Mouse (Mus musculus): ENCODE measurements at regions not wholly inside any gene's neighbourhood (a gene's known extent, or its start where the extent isn't known, plus 50 kb on each side); places are given as distances from the start of the nearest gene placed in this dataset.

GRCm38 (mm10) chr17:47225306-47226269, 143.1 kb upstream of the Mrps10 start:
- DNase-seq (ENCODE audit: low spot score), result peak; percentile 36

GRCm38 (mm10) chr17:47221068-47221796, 147.5 kb upstream of the Mrps10 start:
- no peak for DNase-seq (ENCODE audit: low spot score)

GRCm38 (mm10) chr17:47219846-47220245, 148.8 kb upstream of the Mrps10 start:
- no peak for DNase-seq (ENCODE audit: low spot score)

- no peak for DNase-seq (ENCODE audit: low spot score)
These were observed 152.2 kb upstream of the Mrps10 start for GRCm38 (mm10) chr17:47216490-47216889.

- no peak for DNase-seq (ENCODE audit: low spot score)
These were observed 152.8 kb upstream of the Mrps10 start for GRCm38 (mm10) chr17:47215841-47216240.

GRCm38 (mm10) chr17:47214111-47214510, 154.6 kb upstream of the Mrps10 start:
- DNase-seq (ENCODE audit: low spot score), result no peak

- no peak for DNase-seq (ENCODE audit: low spot score)
These were observed 158.1 kb upstream of the Mrps10 start for GRCm38 (mm10) chr17:47210441-47211196.

- no peak for DNase-seq (ENCODE audit: low spot score)
These were observed 159.7 kb upstream of the Mrps10 start for GRCm38 (mm10) chr17:47208886-47209585.

- no peak for DNase-seq (ENCODE audit: low spot score)
These were observed 161.2 kb upstream of the Mrps10 start for GRCm38 (mm10) chr17:47207471-47207870.

- no peak for DNase-seq (ENCODE audit: low spot score)
These were observed 164.1 kb upstream of the Mrps10 start for GRCm38 (mm10) chr17:47204470-47205162.

- no peak for DNase-seq (ENCODE audit: low spot score)
These were observed 169.5 kb upstream of the Mrps10 start for GRCm38 (mm10) chr17:47199206-47199605.

- DNase-seq (ENCODE audit: low spot score), result no peak
These were observed 170.7 kb upstream of the Mrps10 start for GRCm38 (mm10) chr17:47197957-47198356.

- no peak for DNase-seq (ENCODE audit: low spot score)
These were observed 171.7 kb upstream of the Mrps10 start for GRCm38 (mm10) chr17:47196992-47197391.

- no peak for DNase-seq (ENCODE audit: low spot score)
These were observed 172.7 kb upstream of the Mrps10 start for GRCm38 (mm10) chr17:47195981-47196380.

- DNase-seq (ENCODE audit: low spot score), result no peak
These were observed 174.1 kb upstream of the Mrps10 start for GRCm38 (mm10) chr17:47194463-47195012.

GRCm38 (mm10) chr17:47191416-47191815, 177.3 kb upstream of the Mrps10 start:
- no peak for DNase-seq (ENCODE audit: low spot score)

GRCm38 (mm10) chr17:47189770-47190169, 178.9 kb upstream of the Mrps10 start:
- no peak for DNase-seq (ENCODE audit: low spot score)

GRCm38 (mm10) chr17:47184148-47184547, 173.8 kb upstream of the Ubr2 start:
- DNase-seq (ENCODE audit: low spot score), result no peak

GRCm38 (mm10) chr17:47182118-47182517, 171.8 kb upstream of the Ubr2 start:
- DNase-seq (ENCODE audit: low spot score), result no peak

- no peak for DNase-seq (ENCODE audit: low spot score)
These were observed 169.1 kb upstream of the Ubr2 start for GRCm38 (mm10) chr17:47179410-47179809.

- DNase-seq (ENCODE audit: low spot score), result no peak
These were observed 168.3 kb upstream of the Ubr2 start for GRCm38 (mm10) chr17:47178705-47179104.
